Mouse (Mus musculus) urinary bladder, postnatal 36 days (tissue): ENCODE results near the gene Atp11b.

Source experiments
- DNase-seq, 2 experiments: peaks; one replicate each; pipeline ENCODE4 v3.0.0; 2022; ENCODE audit warnings: low spot score in 2 of 2, mixed read lengths in 1 of 2

Atp11b gene

DNA sequence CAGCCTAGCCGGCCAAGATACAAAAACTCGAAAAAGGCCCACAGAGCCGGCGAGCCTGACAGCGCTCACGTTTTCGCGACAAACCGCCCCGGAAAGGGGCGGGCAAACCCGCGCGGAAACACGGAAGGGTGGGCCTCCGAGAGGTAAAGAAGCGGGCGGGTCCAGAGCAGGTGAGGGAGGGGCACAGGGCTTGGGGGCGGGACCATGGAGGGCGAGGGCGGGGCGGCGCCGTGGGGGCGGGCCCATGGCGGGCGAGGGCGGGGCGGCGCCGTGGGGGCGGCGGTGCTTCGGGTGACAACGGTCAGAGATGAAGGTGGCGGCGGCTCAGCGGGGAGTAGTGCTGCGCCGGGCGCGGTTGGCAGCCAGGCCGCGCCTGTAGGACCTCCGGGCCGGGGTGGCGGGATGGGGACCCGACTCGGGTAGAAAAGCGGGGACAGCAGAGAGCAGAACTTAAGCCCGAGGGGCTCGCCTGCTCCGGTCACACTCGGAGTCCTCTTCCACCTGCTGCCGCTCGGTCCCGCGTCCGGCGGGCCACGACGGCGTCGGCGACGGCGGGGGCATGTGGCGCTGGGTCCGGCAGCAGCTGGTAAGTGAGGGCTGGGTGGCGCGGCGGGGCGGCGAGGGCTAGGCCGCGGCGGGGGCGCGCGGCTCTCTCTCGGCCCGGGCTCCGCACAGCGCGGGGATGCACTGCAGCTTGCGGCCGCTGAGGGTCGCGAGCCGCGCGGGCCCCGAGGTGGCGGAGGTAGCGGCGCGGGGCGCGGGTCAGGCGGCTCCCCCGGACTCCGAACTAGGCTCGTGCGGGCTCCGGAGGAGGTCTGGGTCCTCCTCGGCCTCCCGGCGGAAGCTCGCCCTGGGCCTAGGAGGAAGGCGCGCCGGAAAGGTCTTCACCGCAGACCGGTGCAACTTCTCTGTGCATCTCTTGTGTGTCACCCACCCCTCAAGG is at the start of gene Atp11b:
Gene Atp11b (plus strand): TSS at position 282 of the 943 bp plus-strand sequence.
- peak; percentile 71 to 83 for DNase-seq

DNA sequence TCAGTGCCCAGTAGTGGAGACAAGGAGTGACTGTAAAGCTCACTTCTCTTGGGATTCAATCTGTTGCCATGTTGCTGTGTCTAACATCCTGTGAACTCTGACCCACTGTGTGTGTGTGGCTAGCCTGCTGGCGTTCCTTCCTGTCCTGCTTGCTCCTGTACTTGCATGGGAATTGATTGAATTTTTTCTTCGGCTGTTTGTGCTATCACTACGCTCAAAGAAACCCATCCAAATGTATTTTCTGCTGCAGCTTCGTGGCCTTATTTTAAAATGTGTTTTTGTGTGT is 49.6 kb upstream of the Atp11b start:
- DNase-seq, result no peak

DNA sequence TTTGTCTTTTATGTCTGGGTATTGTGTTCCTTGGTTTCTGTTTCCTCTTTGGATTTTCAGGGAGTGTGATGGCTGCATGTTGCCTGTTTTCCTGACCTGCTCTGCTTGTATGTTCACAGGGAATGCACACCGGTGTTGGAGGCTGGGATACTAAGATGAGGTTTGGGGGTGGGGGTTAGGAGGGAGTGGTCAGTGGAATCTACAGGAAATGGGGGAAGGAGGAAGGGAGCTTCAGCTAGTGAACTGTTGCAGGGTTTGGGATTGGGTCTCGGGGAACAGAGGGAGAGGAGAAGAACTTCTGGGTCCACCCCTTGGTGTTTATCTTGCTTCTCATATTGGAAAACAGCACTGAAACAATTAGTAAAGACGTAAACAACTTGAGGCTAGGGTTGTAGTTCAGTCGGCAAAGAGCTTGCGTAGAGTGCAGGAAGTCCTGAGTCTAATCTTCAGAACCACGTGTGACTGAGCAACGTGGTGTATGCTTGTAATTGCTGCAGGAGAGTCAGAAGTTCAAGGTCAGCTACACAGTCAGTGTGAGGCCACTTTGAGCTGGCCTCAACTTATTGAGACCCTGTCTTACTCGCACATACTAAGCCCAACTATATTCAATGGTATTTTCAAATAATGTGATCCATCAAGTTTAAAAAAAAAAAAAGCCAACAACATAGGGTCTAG is 34.2 kb upstream of the Atp11b start:
- no peak for DNase-seq

DNA sequence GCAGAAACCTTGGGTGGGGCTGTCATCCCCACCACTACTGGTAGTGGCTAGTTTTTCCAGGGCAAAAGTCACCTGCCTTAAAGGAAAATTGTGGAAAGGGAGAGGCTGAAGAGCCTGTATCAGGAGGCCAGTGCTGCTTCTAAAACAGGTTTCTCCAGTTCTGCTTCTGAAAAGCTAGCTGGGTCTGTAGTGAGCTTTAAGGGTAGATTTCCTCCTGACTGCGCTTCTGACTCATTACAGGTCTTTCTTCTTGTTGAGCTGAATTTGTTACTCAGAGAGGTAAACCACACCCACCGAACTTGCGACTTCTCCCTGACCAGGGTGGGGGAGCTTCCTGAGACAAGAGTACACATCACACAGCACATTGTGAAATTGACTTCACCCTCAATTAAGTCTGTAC is 33.1 kb upstream of the Atp11b start:
- peak; percentile 33 to 38 for DNase-seq

DNA sequence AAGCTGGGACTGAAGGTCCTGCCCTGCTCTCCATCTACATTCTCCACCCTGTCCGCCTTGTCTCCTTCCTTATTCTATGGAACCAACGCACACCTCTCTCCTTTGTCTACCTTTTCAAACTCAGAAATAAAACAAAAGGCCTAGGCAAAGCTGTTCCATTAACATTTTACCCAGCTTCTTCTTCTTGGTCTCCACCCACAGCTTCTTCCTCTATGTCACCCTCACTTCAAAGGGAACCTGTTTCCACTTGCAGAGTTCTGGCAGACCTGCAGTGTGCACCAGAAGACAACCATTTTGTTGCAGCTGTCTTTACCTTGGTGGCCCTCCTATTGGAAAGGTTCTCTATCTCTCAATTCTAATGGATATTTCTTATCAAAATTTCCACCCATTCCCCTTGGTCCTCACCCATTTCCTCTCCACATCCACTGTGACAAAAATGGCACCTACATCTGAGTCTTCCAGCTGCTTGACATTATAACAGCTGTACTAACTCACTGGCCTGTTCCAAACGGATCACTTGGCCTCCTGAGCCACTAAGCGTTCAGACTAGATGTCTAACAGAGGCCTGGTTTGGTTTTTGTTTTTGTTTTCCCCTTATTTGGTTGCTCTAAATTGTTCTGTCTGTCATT is 32.0 kb upstream of the Atp11b start:
- no peak for DNase-seq

DNA sequence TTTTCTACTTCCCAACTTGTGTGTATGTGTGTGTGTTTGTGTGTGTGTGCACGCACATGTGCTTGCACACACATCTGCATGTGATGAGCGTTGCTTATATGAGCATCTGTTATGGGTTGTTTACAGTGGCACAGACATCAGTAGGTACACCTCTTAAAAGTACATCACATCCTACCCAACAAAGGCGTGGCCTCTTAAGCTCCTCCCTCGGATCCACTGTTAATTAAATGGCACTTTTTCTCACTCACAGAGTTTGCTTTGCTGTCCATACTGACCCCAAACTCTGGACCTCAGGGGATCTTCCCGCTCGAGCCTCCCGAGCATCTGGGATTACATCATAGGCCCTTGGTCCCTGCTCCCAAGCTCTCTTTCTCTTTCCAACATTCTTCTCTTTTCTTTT is 31.1 kb upstream of the Atp11b start:
- DNase-seq, result no peak

DNA sequence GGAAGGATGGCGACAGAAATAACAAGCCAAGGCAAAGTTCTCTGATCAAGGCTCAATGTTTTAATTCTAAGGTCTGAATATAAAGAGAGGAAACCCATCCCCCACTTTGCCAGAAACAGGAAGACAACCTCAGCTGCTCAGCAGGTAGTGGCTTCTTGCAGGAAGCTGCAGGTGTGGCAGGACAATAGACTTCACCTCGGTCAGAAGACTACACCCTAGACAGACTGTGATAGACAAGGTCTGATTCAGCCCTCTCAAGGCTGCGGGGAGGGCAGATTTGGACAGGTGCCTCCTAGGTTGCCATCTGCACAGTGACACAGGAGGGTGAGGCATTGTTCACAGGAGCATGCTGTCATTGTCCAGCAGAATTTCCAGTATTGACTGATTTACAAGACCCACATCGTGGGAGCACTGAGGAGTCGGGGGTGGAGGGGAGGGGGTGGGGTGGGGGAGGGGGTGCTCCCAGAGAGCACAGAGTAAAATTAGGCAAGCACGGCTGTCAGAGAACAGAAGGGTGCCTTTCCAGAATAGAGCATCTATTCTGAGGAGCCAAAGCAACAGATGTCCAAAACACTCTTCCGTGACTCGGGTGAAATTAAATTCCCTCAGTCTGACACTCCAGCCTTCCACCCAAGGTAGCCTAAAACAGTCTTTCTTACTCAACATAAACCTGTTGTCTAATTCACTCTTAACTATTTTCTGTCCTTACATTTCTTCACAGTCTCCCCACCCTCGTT is 30.2 kb upstream of the Atp11b start:
- DNase-seq, result no peak

DNA sequence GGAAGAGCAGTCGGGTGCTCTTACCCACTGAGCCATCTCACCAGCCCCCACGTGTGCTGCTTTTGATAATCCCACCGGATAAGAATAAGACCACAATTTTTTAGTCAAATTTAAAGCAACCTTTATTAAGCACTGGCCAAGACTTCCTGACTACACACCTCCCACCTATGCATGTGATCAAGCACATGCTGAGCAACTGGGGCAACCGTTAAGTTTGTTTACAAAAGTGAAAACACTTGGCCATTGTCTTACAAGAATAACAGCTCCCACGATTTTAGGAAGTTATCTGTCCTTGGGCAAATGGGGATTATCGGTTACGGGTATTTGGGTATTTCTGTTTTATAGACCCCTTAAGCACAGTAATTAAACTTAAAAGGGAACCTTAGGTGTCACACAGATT is 28.8 kb upstream of the Atp11b start:
- DNase-seq, result no peak

DNA sequence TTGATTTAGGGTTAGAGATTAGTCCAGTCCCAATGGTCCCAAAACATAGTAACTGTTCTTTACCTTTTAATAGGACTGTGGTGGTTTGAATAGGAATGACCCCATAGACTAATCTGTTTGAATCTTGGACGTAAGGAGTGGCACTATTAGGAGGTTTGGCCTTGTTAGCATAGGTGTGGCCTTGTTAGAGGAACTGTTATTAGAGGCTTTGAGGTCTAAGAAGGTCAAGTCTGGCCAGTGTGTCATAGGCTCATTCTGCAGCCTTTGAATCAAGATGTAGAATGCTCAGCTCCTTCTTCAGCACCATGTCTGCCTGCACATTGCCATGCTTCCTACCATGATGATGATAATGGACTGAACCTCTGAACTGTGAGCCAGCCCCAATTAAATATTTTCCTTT is 27.0 kb upstream of the Atp11b start:
- DNase-seq, result no peak

DNA sequence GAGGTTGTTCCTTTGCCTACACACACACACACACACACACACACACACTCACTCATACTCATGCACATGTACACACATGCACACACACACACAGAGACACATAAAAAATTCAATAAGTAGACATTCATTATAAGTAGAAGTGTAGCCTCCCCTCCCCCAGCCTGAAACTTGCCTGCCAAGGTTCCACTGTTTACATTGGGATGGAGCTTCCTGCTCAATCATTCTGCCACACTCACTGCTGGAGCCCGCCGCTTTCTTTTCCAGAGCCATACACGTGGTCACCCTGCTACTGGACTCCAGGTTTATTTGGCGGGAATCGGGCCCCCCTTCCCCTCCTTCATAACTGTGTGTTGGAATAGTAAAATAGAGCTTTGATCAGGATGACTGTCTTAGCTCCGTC is 24.4 kb upstream of the Atp11b start:
- no peak for DNase-seq

DNA sequence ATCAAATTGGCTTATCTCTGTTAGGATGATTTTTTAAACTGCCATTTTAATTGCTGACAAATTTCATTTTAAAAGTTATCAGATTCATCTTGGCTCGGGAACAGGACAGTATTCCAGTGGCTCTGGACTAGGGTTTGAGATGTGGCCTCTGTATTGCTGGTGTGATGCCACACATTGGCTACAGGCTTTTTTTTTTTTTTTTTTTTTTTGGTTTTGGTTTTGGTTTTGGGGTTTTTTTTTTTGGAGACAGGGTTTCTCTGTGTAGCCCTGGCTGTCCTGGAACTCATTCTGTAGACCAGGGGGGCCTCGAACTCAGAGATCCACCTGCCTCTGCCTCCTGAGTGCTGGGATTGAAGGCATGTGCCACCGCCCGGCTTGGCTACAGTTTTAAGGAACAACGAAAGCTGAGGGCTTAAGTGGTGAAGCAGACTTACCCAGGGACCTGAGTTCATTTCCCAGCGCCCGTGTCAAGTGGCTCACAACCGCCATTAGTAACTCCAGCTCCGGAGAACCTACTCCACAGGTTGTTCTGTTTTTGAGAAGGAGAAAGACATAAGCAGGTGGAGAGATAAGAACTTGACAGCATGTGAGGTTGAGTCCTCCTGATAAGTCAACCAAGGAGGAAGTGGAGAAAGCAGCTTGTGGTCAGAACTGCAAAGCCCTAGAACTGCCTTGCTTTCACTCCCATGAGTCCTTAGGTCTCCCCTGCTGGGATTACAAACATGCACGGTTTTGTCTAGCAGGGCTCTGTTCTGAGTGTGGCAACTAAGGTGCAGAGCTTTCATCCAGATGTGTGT is 21.7 kb upstream of the Atp11b start:
- DNase-seq, result peak in 1 of 2 experiments; percentile 13

DNA sequence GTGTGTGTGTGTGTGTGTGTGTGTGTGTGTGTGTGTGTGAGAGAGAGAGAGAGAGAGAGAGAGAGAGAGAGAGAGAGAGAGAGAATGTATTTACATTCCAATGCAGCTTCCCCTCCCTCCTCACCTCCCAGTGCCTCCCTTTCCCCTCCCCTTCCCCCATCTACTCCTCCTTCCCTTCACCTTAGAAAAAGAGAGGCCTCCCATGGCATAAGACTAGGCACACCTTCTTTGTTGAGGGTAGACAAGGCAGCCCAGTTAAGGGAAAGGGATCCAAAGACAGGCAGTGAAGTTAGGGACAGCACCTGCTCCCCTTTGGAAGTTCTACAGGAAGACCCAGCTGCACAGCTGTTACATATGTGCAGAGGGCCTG is 21.1 kb upstream of the Atp11b start:
- no peak for DNase-seq

DNA sequence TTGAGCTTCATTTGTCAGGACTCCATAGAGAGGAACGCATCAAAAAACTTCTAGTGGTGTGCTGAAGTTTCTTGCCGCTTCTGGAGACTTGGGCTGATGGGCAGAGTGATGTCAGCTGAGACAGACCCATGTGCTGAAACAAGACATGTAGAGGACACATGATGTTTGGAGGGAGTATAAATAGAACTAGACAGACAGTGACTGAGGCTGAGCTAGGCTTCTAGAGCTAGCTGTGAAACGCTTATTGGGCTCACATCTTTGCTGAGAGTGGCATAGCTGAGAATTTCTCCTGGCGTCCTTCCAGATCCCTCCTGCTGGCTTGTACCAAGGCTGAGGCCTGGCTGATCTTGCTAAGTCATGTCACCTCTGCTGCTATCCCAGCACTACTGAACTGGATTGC is 19.4 kb upstream of the Atp11b start:
- DNase-seq, result no peak

DNA sequence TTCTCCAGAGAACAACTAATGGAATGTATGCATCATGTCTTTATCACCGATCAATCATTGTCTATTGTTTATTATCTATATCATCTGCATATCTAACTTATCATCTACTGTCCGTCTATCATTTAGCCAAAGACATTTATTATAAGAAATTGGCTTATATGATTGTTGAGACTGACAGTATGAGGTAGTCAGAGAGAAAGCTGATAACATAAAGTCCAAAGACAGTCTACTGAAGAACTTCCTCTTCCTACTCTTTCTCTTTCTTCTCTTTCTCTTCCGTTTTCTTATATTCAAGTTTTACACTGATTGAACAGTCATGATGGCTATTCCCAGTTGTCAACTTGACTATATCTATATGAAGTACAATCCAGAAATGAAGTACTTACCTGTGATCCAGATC is 15.8 kb upstream of the Atp11b start:
- no peak for DNase-seq

DNA sequence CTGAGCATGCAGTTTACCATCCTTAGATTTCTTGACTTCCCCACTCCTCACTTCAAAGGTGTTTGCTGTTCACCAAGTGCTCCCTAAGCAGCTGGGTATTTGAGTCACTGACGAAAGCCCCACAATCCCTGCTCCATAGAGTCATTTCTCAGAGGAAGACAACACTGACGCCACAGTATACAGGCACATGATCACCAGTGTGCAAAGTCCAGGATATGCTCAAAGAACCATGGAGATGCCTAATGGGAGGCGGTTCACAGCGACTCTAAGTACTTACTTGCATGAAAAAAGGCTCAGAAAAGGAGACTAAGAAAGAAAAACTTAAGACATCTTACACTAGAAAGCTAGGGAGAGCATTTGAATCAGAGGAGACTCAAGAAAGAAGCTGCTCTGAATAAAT is 8.9 kb upstream of the Atp11b start:
- no peak for DNase-seq

DNA sequence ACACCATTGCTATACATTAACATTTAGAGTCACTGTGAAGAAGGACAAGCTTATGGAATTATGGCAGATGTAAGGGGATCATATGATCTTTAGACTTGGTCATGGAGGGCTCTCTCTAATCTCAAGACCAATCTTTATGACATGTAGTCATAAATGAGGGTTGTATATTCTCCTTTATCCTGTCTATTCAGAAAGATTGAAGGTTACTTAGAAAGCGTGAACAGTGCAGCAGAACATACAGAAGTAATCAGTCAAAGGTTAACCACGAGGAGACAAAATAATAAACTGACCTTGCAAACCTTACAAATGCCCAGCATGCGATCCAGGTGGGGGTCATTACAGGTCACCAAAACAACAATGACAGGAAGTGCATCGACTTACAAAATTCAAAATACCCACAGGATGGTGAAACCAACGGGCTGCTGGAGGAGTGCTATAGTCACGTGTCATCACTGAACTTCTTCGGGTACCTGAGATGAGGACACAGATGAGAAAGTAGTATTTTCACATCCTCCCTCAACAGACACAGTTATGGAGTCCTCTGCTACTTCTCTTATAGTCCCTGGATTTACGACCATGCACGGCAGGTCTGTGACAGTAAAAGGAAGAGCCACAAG is 7.0 kb upstream of the Atp11b start:
- no peak for DNase-seq

DNA sequence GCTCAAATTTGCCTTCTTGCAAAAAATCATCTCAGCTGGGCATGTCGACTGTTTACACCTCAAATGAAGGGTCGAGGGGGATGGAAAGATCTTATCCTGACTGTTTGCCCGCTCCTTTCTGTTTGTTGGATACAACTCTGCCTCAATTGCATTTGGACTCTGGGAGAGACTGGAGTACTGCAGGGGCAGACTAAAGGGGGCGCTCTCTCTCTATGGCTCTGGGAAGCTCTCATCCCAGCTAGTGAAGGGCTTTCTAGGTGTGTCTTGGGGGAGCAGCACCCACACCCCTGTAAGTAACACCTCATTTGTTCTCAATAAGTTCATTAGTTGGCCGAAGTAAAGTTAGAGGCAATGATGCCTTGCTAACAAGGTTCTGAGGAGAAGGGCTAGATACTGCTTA is 3.6 kb upstream of the Atp11b start:
- no peak for DNase-seq

DNA sequence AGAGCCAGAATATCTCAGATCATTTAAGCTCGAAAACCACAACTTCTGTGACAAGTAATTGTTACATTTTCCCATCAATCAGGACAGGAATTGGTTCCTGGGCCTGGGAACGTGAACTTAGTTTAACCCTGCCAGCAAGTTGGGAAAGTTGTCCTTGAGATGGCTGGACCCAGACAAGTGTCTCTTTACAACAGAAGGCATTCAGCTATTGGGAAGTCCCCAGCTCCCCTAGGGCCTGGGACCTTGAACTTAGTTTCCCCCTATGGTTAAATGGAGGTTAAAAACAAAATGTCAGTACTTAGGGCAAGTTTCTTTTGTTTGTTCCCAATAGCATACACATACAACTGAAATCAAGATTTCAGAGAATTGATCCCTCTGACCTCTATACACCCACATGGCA is 2.2 kb upstream of the Atp11b start:
- DNase-seq, result no peak

DNA sequence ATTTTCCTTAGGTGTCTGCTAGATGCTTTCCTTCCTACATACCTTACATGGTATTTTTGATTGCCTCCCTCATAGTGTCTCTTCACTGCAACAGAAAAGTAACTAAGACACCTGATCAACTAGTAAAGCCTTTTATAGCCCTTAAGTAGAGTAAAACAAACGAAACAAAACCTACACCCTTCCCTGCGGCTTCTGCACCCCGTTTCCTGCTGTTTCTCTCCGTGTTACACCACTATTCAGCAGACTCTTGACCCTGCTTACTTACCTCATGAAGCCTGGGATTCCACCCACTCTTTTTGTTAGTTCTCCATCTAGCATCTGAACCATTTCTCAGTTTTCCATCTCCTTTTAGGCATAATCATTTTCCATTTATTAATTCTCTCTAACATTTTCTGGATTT is 8.8 kb downstream of the Atp11b start:
- DNase-seq, result no peak

DNA sequence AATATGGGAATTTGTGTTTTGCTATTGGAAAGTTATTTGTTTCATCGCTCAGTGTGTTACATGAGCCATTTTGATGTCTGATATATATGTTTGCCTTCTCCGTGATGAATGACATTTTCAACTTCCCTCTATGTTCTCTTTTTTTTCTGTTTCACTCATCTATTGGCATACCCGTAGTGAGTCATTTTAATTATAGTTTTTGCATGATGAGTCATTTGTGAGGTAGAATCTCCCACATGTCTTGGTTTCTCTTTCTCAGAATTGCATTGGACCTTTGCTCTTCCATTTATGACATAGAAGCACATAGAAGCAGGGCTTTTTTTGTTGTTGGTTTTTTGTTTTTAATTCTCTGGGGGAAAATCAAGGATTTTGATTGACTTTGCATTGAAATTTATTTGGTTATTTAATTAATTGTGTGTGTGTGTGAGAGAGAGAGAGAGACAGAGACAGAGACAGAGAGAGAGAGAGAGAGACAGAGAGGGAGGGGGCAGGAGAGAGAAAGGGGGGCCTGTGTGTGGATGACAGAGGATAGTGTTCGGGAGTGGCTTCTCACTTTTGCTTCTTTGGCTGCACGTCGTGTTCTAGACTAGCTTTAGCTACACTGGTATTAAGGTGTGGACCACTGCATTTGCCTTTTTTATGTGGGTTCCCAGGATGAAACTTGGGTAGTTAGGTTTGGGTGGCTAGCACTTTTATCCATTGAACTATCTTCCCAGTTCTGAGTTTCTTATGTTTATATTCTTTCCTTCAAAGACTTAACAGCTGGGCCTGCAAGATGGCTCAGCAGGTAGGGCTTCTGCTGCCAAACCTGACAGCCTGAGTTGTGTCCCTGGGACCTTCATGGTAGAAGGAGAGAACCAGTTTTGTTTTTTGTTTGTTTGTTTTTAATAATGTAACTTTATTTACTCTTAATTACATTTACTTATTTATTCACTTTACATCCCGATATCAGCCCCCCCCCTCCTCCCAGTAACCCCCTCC is 11.0 kb downstream of the Atp11b start:
- DNase-seq, result no peak
